10 mouse cellular contexts compared by ENCODE assay signal in the genomic region with DNA sequence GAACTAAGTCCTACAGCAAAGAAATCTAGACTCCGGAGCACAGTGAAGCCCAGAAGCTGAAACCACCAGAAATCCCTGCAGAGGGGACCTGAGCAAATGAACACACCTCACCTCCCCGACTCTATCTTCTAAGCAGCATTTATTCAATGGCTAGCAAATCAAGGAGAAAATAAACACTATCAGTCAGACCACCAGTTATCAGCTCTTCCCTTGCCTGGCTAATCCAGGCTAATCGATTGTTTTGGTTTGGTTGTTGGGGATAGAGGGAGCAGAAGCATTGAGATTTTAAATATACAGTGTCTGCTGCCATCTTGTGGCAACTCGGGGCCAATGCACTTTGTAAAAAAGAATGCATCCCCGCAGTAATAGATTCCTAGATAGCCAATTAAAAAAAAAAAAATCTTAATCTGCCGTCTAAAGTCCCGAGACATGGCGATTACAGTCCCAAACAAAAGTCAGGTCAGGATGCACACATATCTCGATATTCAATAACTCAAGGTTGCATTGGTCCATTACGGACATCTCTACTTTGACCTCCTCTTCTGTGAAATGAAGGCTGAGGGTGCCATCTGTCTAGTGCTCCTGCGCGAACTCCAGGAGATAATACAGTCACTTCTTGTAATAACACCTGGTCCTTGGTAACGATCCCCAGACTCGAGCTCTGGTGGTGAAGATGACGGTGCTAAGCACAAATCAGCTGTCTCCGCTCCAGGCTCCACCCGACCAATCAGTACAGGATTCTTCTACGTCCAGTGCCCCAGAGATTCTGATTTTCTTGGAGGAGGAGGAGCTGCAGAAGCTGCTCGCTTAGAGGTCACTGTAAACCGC. TPM values are rescaled to one million over a fixed set of nuclear protein-coding genes. Genes with fewer than 3 reads are reported as not detected.
DNase-seq lines count a peak whose midpoint lies in the region; ATAC-seq lines count a peak whose summit lies in the region.
"Had no signal": no experiment of that assay in that cellular context is flagged by ENCODE, and none has a peak within 500 bp of the region (broad histone marks: within the 10 kb centered on the region; RNA-seq: fewer than 3 reads in every experiment).

No protein-coding gene starts in this region.

- H3K27me3 ChIP-seq in heart, embryonic 13.5 days (replicated peaks), result peaks cover 22% of the 10 kb centered on the region
- H3K27me3 ChIP-seq in heart, embryonic 11.5 days (ENCODE audit: control insufficient read depth, insufficient read depth, low read length), result 0 out of 2 replicates have a peak, but pooled peaks cover 4% of the 10 kb centered on the region
- no peaks in the 10 kb centered on the region for H3K27me3 ChIP-seq in midbrain, embryonic 13.5 days

- H3K4me1 ChIP-seq in heart, embryonic 13.5 days, result no peaks in the 10 kb centered on the region
- no peaks in the 10 kb centered on the region for H3K4me1 ChIP-seq in heart, embryonic 11.5 days (ENCODE audit: control insufficient read depth, insufficient read depth, low read length)
- H3K4me1 ChIP-seq in midbrain, embryonic 13.5 days (replicated peaks), result no peaks in the 10 kb centered on the region

- H3K9ac ChIP-seq in heart, embryonic 13.5 days, result 0 out of 2 replicates have a peak overlapping the region, but pooled peaks have one; percentile 3
- no peak overlapping the region for H3K9ac ChIP-seq in heart, embryonic 11.5 days (ENCODE audit: low read depth, low read length)
- H3K9ac ChIP-seq in midbrain, embryonic 13.5 days (replicated peaks), result no peak overlapping the region

- H3K27ac ChIP-seq in heart, embryonic 13.5 days (replicated peaks), result no peak overlapping the region
- no peak overlapping the region for H3K27ac ChIP-seq in heart, embryonic 11.5 days (ENCODE audit: low read depth, low read length)
- H3K27ac ChIP-seq in midbrain, embryonic 13.5 days, result no peak overlapping the region

- no peaks in the 10 kb centered on the region for H3K9me3 ChIP-seq in heart, embryonic 13.5 days
- H3K9me3 ChIP-seq in heart, embryonic 11.5 days (replicated peaks; ENCODE audit: control insufficient read depth, low read length), result no peaks in the 10 kb centered on the region
- no peaks in the 10 kb centered on the region for H3K9me3 ChIP-seq in midbrain, embryonic 13.5 days

- 0 out of 2 replicates have a peak overlapping the region, but pooled peaks have one; percentile 27 for H3K4me2 ChIP-seq in heart, embryonic 13.5 days
- H3K4me2 ChIP-seq in heart, embryonic 11.5 days, result no peak overlapping the region
- H3K4me2 ChIP-seq in midbrain, embryonic 13.5 days (replicated peaks), result peak overlapping the region; percentile 35

- DNase-seq in ES-CJ7 (ENCODE audit: low read depth, low spot score), result peak; percentile 71
- DNase-seq in cerebellum, adult 18-20 months, result peak; percentile 34 to 68
- peak; percentile 23 to 79 for DNase-seq in frontal cortex, adult 2 months (ENCODE audit: extremely low spot score in 1 of 2, low spot score in 1 of 2)
- DNase-seq in layer of hippocampus, postnatal 10 days (ENCODE audit: low spot score in 2 of 2), result peak; percentile 67 to 70
- DNase-seq in yolk sac, embryonic 10.5 days (ENCODE audit: low spot score), result no peak

- H3K4me3 ChIP-seq in heart, embryonic 13.5 days, result no peak overlapping the region
- H3K4me3 ChIP-seq in heart, embryonic 11.5 days (ENCODE audit: low read depth, low read length), result no peak overlapping the region
- peak overlapping the region; percentile 18 for H3K4me3 ChIP-seq in midbrain, embryonic 13.5 days (replicated peaks)

- peaks cover 8% of the 10 kb centered on the region for H3K36me3 ChIP-seq in heart, embryonic 13.5 days
- no peaks in the 10 kb centered on the region for H3K36me3 ChIP-seq in heart, embryonic 11.5 days (ENCODE audit: control insufficient read depth, insufficient read depth, low read length)
- no peaks in the 10 kb centered on the region for H3K36me3 ChIP-seq in midbrain, embryonic 13.5 days

- ATAC-seq in heart, embryonic 13.5 days (ENCODE audit: extremely low read depth, insufficient number of reproducible peaks, low FRiP score, low TSS enrichment), result no peak
- no peak for ATAC-seq in heart, embryonic 11.5 days (replicated peaks; ENCODE audit: insufficient number of reproducible peaks, low FRiP score, low TSS enrichment)
- ATAC-seq in midbrain, embryonic 13.5 days, result peak; percentile 79

- 32% methylated on average over 20 of the region's 20 CpGs for WGBS in heart, embryonic 13.5 days
- 41% methylated on average over 20 of the region's 20 CpGs for WGBS in heart, embryonic 11.5 days (ENCODE audit: insufficient replicate concordance)
- WGBS in midbrain, embryonic 13.5 days, result 46% methylated on average over 20 of the region's 20 CpGs

RNA-seq across cellular contexts. Expression of a gene that starts 27.1 kb away (rescaled TPM):
- polyA plus RNA-seq in heart, embryonic 13.5 days (2015; fragmentation: Nextera tagmentation; extraction: Ambion mirVana), result not detected in 2 replicates
- not detected in 2 replicates for polyA plus RNA-seq in heart, embryonic 11.5 days (2014; fragmentation: Nextera tagmentation; extraction: Ambion mirVana)
- polyA plus RNA-seq in frontal cortex, adult 2 months (2012; rRNA removed), result not detected in 2 replicates
- not detected for total RNA-seq in layer of hippocampus, postnatal 10 days (2021)
- polyA plus RNA-seq in midbrain, embryonic 13.5 days (2015; fragmentation: Nextera tagmentation; extraction: Ambion mirVana), result not detected in 2 replicates
- polyA plus RNA-seq: large intestine, adult 2 months; stomach, embryonic 16.5 days had no signal
